Mouse (Mus musculus) ES-Bruce4 (cell line): ENCODE measurements around the gene Samd13. TPM values are rescaled to one million over a fixed set of nuclear protein-coding genes. Genes with fewer than 3 reads are reported as not detected.

Experiments used
- H3K27ac ChIP-seq: 2 replicates; pipeline ENCODE4 v1.5.1; 2012; ENCODE audit warnings: low read length, inconsistent platforms; ENCODE audit not compliant: insufficient read depth
- H3K27me3 ChIP-seq: 2 replicates; pipeline ENCODE4 v1.6.1; 2012; ENCODE audit warnings: mild to moderate bottlenecking, low read length, inconsistent platforms; ENCODE audit not compliant: control insufficient read depth, poor library complexity, insufficient read depth, severe bottlenecking
- H3K36me3 ChIP-seq: 2 replicates; pipeline ENCODE4 v1.6.1; 2012; ENCODE audit warnings: inconsistent platforms, mild to moderate bottlenecking, low read length, moderate library complexity; ENCODE audit not compliant: control insufficient read depth, poor library complexity, insufficient read depth, severe bottlenecking
- H3K4me1 ChIP-seq: one replicate; pipeline ENCODE4 v1.8.1; 2011; ENCODE audit warnings: low read length; ENCODE audit not compliant: control insufficient read depth, insufficient read depth
- H3K4me3 ChIP-seq: 2 replicates; pipeline ENCODE4 v1.5.1; 2011; ENCODE audit warnings: low read depth, mild to moderate bottlenecking, low read length
- H3K9ac ChIP-seq: 2 replicates; pipeline ENCODE4 v1.6.1; 2012; ENCODE audit warnings: low read depth, mild to moderate bottlenecking, inconsistent platforms; ENCODE audit not compliant: poor library complexity, severe bottlenecking
- H3K9me3 ChIP-seq: replicated peaks from 2 replicates; pipeline ENCODE4 v1.6.1; 2012; ENCODE audit warnings: mild to moderate bottlenecking, low read length, inconsistent platforms; ENCODE audit not compliant: control insufficient read depth, poor library complexity, insufficient read depth, severe bottlenecking
- CTCF ChIP-seq: IDR thresholded peaks from one replicate; pipeline ENCODE4 v1.8.1; 2011; ENCODE audit warnings: low read depth, low read length
- EP300 ChIP-seq: IDR thresholded peaks from 2 replicates; pipeline ENCODE4 v1.6.1; 2011; ENCODE audit warnings: low read depth, low read length; ENCODE audit not compliant: insufficient read depth
- POLR2A ChIP-seq: IDR thresholded peaks from one replicate; pipeline ENCODE4 v1.8.1; 2011; ENCODE audit warnings: low read length; ENCODE audit not compliant: insufficient read depth
- polyA plus RNA-seq: library from polyadenylated mRNA; stranded (reverse); fragments of >200 nt; gene quantifications from 2 replicates; pipeline ENCODE4 v1.2.4, GENCODE M21; 2011; ENCODE audit warnings: low read depth; ENCODE audit not compliant: missing spikeins, insufficient read depth, insufficient read length

Gene Samd13
- polyA plus RNA-seq, 1 experiment, result not detected

DNA sequence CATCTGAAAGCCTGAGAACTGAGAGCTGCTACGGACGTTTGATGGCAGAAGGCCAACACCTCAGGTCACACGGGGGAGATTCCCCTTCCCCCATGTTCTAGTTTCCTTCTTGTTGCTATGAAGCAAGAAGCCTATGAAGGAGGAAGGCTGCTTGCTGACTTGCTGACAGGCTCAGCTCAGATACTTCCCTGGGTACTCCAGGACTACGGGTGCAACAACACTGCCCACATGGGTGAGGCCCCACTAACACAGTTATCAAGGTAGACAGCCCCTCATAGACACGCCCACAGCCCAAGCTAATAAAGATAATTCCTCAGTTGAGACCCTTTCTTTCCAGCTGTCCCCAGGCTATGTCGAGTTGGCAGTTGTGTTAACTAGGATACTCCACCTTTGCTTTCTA is 31.7 kb downstream of the Samd13 start:
- H3K9ac ChIP-seq, result no peak overlapping the region
- TF ChIP-seq CTCF (no peak), EP300 (no peak), POLR2A (no peak)
- H3K27me3 ChIP-seq, result no peaks in the 10 kb centered on the region
- no peak overlapping the region for H3K4me3 ChIP-seq
- H3K9me3 ChIP-seq, result no peaks in the 10 kb centered on the region
- peaks cover 3% of the 10 kb centered on the region for H3K4me1 ChIP-seq
- no peaks in the 10 kb centered on the region for H3K36me3 ChIP-seq
- H3K27ac ChIP-seq, result no peak overlapping the region

DNA sequence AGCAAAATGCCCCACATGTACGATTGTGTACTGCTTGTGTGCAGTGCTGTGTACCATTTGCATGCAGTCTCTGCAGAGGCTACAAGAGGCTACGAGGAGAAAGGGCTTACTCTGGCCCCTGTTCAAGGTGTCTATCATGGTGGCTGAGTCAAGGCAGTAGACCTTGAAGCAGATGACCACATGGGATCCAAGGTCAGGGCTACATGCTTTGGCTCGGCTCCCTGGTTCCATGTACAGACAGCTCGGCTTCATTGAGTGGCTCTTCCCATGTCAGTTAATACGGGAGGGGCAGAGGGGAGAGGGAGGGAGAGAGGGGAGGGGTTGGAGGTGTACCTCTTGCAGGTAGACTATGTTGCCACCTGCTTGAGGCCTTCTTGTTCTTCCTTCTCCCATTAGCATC is 33.0 kb downstream of the Samd13 start:
- Histone ChIP-seq H3K4me1 (peaks cover 3% of the 10 kb centered on the region), H3K27ac (no peak overlapping the region), H3K36me3 (no peaks in the 10 kb centered on the region), H3K27me3 (no peaks in the 10 kb centered on the region), H3K9me3 (no peaks in the 10 kb centered on the region), H3K9ac (no peak overlapping the region), H3K4me3 (no peak overlapping the region)
- TF ChIP-seq CTCF (no peak), POLR2A (no peak), EP300 (no peak)

DNA sequence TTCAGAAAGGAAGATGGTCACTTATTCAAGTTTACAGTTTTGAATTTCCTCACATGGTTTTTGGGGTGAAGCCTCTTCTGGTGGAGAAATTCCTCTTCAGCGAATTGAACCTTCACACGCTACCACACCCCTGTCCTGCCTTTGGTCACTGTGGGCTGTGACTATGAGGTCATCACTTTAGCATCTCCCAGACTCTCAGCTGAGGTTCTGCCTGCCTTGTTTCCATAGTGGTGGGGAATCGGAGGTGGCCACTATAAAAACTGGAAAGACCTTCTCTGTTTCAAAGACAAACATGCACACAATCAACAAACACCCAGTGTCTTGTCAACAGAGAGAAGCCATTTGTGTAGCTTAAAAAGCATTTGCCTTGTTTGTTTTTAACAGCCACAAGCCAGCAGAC is 34.2 kb downstream of the Samd13 start, which contains the start of gene 4930503B20Rik:
Gene 4930503B20Rik, minus strand, starts transcription at position 101 of the 400 bp plus-strand sequence.
- H3K9ac ChIP-seq, result no peak within 1 kb of the TSS
- TF ChIP-seq POLR2A (no peak), CTCF (no peak), EP300 (no peak)
- H3K4me1 ChIP-seq, result peaks cover 3% of the 10 kb centered on the region
- no peak within 1 kb of the TSS for H3K27ac ChIP-seq
- no peaks in the 10 kb centered on the region for H3K27me3 ChIP-seq
- H3K36me3 ChIP-seq, result no peaks in the 10 kb centered on the region
- no peaks in the 10 kb centered on the region for H3K9me3 ChIP-seq
- no peak within 1 kb of the TSS for H3K4me3 ChIP-seq

DNA sequence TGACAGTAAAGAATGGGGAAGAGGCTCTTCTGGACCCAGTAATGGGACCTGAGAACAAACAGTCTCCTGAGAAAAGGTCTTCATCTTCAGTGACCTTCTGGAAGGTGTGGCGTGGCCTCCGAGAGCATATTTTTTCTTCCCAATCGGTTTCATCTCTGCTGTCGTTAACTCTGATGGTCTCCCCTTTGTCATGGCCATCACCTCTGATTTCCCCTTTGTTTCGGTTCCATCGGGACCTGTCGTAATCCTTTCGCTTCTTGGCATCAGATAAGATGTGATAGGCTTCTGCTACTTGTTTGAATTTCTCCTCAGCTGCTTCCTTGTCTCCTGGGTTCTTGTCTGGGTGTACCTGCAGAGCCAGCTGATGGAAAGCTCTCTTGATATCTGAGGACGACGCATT is 34.7 kb downstream of the Samd13 start:
- no peaks in the 10 kb centered on the region for H3K36me3 ChIP-seq

DNA sequence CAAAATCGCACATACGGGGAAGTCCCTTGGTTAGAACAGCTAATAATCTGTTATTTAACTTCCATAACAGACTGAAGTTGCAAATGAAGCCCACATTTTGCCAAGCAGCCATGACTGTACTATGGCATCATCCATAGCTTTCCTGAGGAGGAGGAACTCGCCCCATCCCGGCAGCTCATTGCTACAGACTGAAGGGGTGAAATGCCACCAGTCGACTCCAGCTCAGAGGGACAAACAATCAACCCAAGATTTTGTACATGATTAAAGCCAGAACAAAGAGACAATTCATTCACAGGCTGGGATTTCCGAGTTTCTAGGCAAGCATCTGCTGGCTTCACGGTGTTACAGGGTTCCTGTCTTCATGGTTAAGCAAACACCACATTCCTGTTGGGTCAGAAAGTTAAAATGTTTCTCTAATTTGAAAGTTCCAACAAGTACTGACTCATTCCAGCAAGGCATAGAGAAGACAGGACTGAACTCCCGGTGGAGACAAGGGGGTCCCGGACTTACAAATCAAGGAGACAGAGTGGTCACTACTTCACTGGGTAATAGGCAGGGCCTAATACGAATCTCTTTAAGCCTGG is 36.0 kb downstream of the Samd13 start:
- no peaks in the 10 kb centered on the region for H3K36me3 ChIP-seq
- no peak overlapping the region for H3K27ac ChIP-seq
- H3K27me3 ChIP-seq, result no peaks in the 10 kb centered on the region
- H3K4me1 ChIP-seq, result no peaks in the 10 kb centered on the region
- H3K4me3 ChIP-seq, result no peak overlapping the region
- no peak for TF ChIP-seq CTCF
- TF ChIP-seq EP300, result no peak
- TF ChIP-seq POLR2A, result no peak
- H3K9ac ChIP-seq, result no peak overlapping the region
- no peaks in the 10 kb centered on the region for H3K9me3 ChIP-seq

More for the DNA sequence above, 34.7 kb downstream of the Samd13 start:
- H3K4me3 ChIP-seq, result no peak overlapping the region
- no peak overlapping the region for H3K27ac ChIP-seq
- no peaks in the 10 kb centered on the region for H3K27me3 ChIP-seq
- TF ChIP-seq CTCF (no peak), POLR2A (no peak), EP300 (no peak)
- no peaks in the 10 kb centered on the region for H3K9me3 ChIP-seq
- peaks cover 3% of the 10 kb centered on the region for H3K4me1 ChIP-seq
- H3K9ac ChIP-seq, result no peak overlapping the region

DNA sequence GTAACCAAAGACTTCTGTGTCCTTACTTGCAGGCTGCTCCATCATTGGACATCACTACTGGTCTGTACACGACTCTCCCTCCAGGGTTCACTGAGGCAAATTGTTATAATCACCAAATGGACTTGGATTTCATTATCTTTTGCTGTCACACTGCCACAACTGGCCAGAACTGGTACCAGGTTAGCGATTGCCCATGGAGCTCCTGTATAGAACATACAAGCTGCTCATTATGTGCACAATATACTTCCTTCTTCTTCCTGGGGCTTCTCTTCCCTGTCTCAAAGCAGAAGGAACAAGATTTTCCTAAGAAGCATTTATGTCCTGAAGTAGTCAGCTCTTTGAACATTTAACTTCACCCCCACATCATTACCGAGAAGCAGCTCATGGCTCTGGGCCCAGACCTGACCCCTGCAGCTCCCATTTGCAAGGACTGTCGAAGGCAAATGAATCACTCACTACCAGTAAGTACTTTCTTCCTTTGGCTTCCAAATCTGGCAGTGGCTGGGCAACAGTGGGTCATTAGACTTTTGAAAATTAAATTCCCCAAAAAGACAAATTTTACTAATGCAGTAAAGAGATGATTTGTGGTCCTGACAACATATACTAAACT is 43.5 kb downstream of the Samd13 start:
- no peaks in the 10 kb centered on the region for H3K4me1 ChIP-seq
- H3K36me3 ChIP-seq, result no peaks in the 10 kb centered on the region
- 0 out of 2 replicates have a peak, but pooled peaks cover 2% of the 10 kb centered on the region for H3K9me3 ChIP-seq
- no peak overlapping the region for H3K9ac ChIP-seq
- no peak overlapping the region for H3K27ac ChIP-seq
- TF ChIP-seq POLR2A (no peak), CTCF (no peak), EP300 (no peak)
- H3K4me3 ChIP-seq, result no peak overlapping the region
- H3K27me3 ChIP-seq, result no peaks in the 10 kb centered on the region
